Mouse (Mus musculus) G1E (cell line): ENCODE data around the gene Frat2.

Experiments used
- CTCF ChIP-seq: IDR thresholded peaks from 2 replicates; pipeline ENCODE4 v1.5.1; 2012; ENCODE audit warnings: low read depth, low read length, inconsistent platforms, mixed read lengths
- TAL1 ChIP-seq: conservative IDR thresholded peaks from 2 replicates; pipeline ENCODE4 v1.6.1; 2012; ENCODE audit warnings: low read depth, low read length, inconsistent platforms, mixed read lengths

DNA sequence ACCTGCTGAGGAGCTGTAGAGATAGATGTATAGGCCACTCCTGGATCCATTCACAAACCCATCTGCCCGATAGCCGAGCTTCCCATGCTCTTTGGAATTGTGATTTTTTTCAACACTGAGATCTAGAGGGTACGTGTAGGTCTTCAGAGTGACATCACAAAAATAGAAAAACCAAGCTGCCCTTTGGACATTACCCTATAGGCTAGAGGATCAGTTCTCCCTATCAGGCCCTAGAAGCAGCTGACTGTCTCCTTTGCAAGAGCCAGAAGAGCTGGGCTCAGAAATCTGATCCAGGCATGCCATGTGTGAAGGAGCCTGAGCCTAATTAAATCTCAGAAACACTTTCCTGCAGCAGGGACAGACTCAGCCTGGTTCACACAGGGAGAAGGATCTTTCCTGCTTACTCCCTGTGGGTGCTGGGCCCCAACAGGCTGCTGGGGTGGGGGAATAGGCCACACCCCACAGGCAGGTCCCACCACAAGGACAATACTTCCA, 9.9 kb upstream of the Frat2 start:
- TF ChIP-seq TAL1 (no peak), CTCF (no peak)
